Mouse (Mus musculus): Measurements from ENCODE around the gene Snap23. TPM values are rescaled to one million over a fixed set of nuclear protein-coding genes. Genes with fewer than 3 reads are reported as not detected.

Snap23 gene
- 7.5 and 8.4 TPM in 2 replicates for polyA plus RNA-seq (2021; fragmentation: Nextera tagmentation)
- long read RNA-seq, experiment 1, transcript Snap23-202 (8 exons, 2,723 nt): major isoform, 66 of 96 reads
- long read RNA-seq, experiment 1, partial matches to known transcripts: 5 of 96 reads
- long read RNA-seq, experiment 1, other reads (novel, unspliced or antisense): 21 of 96 reads
- long read RNA-seq, experiment 2, transcript Snap23-202 (8 exons, 2,723 nt): major isoform, 9 of 14 reads
- long read RNA-seq, experiment 2, partial matches to known transcripts: 2 of 14 reads
- long read RNA-seq, experiment 2, other reads (novel, unspliced or antisense): 3 of 14 reads

DNA sequence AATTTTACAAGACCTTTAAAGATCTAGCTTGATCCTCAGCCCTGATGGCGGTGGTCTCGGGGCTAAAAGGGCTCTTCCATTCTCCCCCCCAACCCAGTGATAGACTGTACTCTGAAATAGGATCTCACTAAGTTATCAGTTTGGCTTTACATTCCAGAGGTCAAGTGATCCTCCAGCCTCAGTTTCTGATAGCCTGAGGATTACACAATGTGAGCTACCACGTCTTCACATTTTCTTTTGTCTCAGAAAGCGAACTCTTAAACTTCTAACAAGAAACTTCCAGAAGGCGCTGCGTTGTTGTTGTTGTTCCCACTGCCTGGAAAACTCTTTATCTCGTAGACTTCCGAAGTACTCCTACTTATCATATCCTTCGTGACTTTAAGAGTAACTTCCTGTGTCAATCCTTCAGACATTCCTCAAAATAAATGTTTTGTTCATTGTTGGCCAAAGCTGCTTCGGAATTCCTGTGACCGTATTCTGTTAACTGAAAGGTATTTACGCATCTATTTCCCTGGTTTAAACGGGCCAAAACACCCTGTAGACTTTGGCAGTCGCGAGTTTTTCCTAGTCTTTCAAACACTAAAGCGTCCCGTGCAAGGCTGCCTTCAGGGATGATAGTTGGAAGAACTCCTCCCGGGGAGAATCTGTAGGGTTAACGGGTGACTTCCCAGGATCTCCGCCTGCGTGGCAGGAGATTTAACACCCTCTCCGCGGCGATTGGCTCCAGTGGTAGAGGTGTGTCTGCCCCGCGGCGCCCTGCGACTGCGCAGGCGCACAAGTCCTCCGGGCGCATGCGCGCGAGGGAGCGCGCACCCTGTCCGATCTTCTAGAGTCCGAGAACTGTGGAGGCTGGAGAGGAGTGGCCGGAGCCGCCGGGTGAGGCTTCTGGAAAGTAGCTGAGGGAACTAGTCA is at the start of gene Snap23:
TSS of gene Snap23 (plus strand) at position 786 of the 912 bp plus-strand sequence.

DNA sequence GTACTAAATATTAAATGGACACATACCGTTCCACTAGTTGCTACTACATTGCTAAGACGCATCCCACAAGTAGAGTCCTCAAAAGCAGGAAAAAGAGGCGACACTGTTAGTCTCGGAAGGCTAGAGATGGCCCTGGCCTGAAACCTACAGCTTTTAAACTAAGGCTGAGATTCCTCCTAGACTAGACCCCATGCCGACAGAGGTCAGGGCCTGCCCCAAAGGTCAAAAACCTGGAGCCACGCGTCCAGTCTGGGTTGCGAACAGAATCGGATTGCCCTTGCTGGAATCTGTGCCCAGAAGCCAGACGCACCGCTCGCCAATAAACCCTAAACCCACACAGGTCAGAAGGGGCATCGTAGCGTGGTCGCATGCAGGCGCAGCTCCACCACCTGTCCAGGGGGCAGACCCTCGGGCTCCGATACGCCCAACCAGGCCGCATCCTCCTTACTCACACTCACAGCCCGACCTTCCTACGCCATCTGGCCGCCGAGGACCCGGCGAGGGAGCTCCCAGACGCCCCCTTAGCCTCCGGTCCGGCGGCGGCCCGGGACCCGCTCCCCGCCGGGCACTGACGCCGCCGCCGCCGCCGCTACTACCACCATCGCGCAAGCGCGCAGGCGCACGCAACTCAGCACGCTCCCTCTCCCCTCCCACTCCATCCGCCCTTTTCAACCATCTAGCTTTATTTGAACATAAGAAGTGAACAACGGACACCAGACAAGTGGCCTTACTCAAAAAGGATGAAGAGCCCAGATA is 4.1 kb upstream of the Snap23 start, which contains the start of gene Zfp106:
TSS of gene Zfp106 (minus strand) at position 609 of the 756 bp plus-strand sequence.

DNA sequence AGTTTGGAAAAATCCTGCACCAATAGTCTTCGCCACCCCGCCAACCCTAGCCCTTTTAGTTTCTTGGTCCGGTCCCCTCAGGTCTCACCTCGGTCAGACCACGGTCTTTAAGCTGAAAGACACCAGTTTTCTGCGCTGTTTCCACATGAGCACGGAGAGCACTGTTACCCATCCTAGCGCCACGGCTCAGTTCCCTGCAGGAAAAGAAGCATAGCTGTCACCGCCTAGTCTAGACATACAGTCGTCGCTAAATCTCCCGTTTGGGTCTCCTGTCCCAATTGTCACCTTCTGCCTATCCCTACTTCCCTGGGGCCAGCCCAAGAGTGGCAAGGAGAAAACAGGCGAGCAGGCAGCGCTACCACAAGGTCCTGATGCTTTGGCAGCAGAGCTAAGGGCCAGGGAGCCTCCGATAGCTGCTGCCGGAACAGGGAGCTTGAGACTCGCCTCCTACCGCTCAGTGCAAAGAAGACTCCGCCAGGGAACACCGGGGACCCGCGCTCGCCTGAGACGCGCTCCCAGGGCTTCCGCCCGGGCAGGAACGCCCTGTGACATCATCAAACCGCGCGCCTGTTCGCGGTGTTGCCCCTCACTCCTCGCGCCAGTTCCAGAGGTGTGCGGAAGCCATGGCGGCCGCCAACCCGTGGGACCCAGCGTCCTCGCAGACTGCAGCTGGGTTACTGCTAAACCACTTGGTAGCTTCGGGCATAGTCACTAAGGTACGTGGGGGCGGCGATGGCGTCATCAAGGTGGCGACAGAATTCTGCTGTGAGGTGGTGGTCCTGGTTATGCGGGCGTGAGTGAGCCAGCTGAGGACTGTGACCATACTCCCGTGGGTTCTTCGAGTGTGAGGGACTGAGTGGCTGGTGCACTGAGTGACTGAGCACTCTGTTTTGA is 41.6 kb downstream of the Snap23 start, which contains the start of the genes Haus2 and Lrrc57:
TSS of gene Haus2 (plus strand) at position 554 of the 894 bp plus-strand sequence.
TSS of gene Lrrc57 (minus strand) at position 691 of the 894 bp plus-strand sequence.

DNA sequence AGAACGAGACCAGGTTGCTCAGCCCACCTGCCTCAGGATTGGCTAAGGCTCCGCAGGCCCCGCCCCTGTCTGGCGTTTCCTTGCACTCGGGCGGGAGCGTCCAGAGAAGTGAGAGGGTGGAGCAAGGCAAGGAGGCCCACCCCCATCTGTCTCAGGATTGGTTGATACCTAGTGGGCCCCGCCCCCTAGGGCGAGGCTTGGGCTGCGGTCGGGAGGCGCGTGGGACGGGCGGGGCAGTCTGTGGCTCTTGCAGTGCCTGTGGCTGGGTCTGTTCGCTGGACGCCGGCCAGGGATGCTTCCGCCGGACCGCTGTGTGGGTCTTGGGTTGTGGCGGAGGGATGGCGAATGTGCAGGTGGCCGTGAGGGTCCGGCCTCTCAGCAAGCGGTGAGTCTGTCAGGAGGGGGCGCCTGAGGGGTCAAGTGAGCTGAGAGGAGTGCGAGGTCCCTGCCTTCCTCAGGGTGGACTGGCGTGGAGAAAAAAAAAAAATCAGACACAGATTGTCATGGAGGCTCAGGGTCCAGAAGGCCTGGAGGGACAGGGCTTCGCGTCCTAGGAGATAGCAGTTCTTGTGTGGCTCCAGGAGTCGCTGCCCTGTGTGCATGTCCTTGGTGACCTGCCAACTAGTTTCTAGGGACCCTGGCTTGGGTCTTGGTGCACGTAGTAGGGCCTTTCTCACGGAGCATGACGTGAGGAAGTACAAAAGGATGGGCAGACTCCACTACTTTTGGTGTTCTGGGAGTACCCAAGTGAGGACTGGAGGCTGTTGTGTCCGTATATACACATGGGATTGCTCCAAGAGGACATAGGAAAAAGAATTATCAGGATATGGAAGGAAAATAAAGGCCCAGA is 61.6 kb downstream of the Snap23 start, which contains the start of gene Stard9:
TSS of gene Stard9 (plus strand) at position 236 of the 850 bp plus-strand sequence.

Other genes starting within 250 kb of the Snap23 start
- gene Vps39, start 214.5 kb upstream of the Snap23 start, polyA plus RNA-seq (2021; fragmentation: Nextera tagmentation): 23.1 and 25.4 TPM in 2 replicates
- gene Ganc, start 163.8 kb upstream of the Snap23 start, polyA plus RNA-seq (2021; fragmentation: Nextera tagmentation): 5.5 and 5.6 TPM in 2 replicates
- gene Tmem87a, start 163.6 kb upstream of the Snap23 start, polyA plus RNA-seq (2021; fragmentation: Nextera tagmentation): 3.5 and 4.7 TPM in 2 replicates
- 3.1 and 4.8 TPM in 2 replicates for gene Capn3, start 111.7 kb upstream of the Snap23 start, polyA plus RNA-seq (2021; fragmentation: Nextera tagmentation)
- gene Zfp106, start 3.8 kb upstream of the Snap23 start, polyA plus RNA-seq (2021; fragmentation: Nextera tagmentation): 59.5 and 167 TPM in 2 replicates
- gene Haus2, start 41.7 kb downstream of the Snap23 start, polyA plus RNA-seq (2021; fragmentation: Nextera tagmentation): 12.2 and 12.5 TPM in 2 replicates
- 49.2 and 65.0 TPM in 2 replicates for gene Lrrc57, start 41.8 kb downstream of the Snap23 start, polyA plus RNA-seq (2021; fragmentation: Nextera tagmentation)
- 0.60 and 0.67 TPM in 2 replicates for gene Stard9, start 61.5 kb downstream of the Snap23 start, polyA plus RNA-seq (2021; fragmentation: Nextera tagmentation)

All from left cerebral cortex, adult 6 months (tissue).